27 mouse cellular contexts compared by ENCODE assay signal in genomic region chr9:65218916-65219315, GRCm38 (mm10). TPM values are rescaled to one million over a fixed set of nuclear protein-coding genes. Genes with fewer than 3 reads are reported as not detected.
DNase-seq lines count a peak whose midpoint lies in the region; ATAC-seq and TF ChIP-seq lines count a peak whose summit lies in the region.
"Had no signal": no experiment of that assay in that cellular context is flagged by ENCODE, and none has a peak within 500 bp of the region (broad histone marks: within the 10 kb centered on the region; RNA-seq: fewer than 3 reads in every experiment).

No protein-coding gene starts in this region.

- no peak for TF ChIP-seq EP300 in liver, embryonic 14.5 days (IDR thresholded peaks at IDR 0.05; ENCODE audit: low read depth)
- TF ChIP-seq EP300 in liver, postnatal 0 days (IDR thresholded peaks at IDR 0.05; ENCODE audit: low read depth): no peak

- H3K9ac ChIP-seq in heart, embryonic 13.5 days: no peak overlapping the region
- no peak overlapping the region for H3K9ac ChIP-seq in liver, embryonic 11.5 days (ENCODE audit: low read depth, low read length)
- H3K9ac ChIP-seq in liver, embryonic 14.5 days (replicated peaks): peak overlapping the region; percentile 5; the same call in 1 of the 2 replicates
- H3K9ac ChIP-seq in liver, postnatal 0 days (replicated peaks): 0 out of 2 replicates have a peak overlapping the region, but pooled peaks have one; percentile 14
- H3K9ac ChIP-seq: forebrain, embryonic 13.5 days; heart, embryonic 12.5 days; hindbrain, embryonic 12.5 days; hindbrain, embryonic 15.5 days had no signal

- DNase-seq in heart, postnatal 4 days: no peak
- DNase-seq in liver, embryonic 11.5 days (ENCODE audit: low spot score): no peak
- DNase-seq in liver, embryonic 14.5 days (ENCODE audit: low read depth in 3 of 3, low spot score in 3 of 3): no peak
- no peak for DNase-seq in liver, postnatal 0 days
- no peak for DNase-seq in right cerebral cortex, postnatal 14 days
- no peak for DNase-seq in embryonic facial prominence, embryonic 10.5 days (ENCODE audit: low spot score)
- DNase-seq: adrenal gland, adult 2 months; adrenal gland, postnatal 14 days; B cell, adult 2 months; cerebellum, adult 11 months; cerebellum, adult 2 months; cerebellum, adult 9-11 months; cerebellum, postnatal 36 days; embryo, embryonic 11 days; gastrocnemius, postnatal 25 days; heart, adult 18-20 months; heart, postnatal 14 days had no signal

- H3K4me3 ChIP-seq in heart, embryonic 13.5 days: no peak overlapping the region
- H3K4me3 ChIP-seq in liver, embryonic 11.5 days (ENCODE audit: low read depth, low read length): no peak overlapping the region
- no peak overlapping the region for H3K4me3 ChIP-seq in liver, embryonic 14.5 days (ENCODE audit: insufficient read depth in 1 of 2, low read depth in 2 of 2, low read length in 2 of 2)
- no peak overlapping the region for H3K4me3 ChIP-seq in liver, postnatal 0 days (ENCODE audit: low read depth, low read length)
- no peak overlapping the region for H3K4me3 ChIP-seq in embryonic facial prominence, embryonic 10.5 days
- H3K4me3 ChIP-seq: forebrain, embryonic 10.5 days; forebrain, embryonic 13.5 days; heart, embryonic 12.5 days; hindbrain, embryonic 12.5 days; hindbrain, embryonic 15.5 days had no signal

- no peak for ATAC-seq in heart, embryonic 13.5 days (ENCODE audit: extremely low read depth, insufficient number of reproducible peaks, low FRiP score, low TSS enrichment)
- no peak for ATAC-seq in liver, embryonic 11.5 days (replicated peaks; ENCODE audit: low FRiP score)
- no peak for ATAC-seq in liver, embryonic 14.5 days (ENCODE audit: insufficient read depth)
- no peak for ATAC-seq in liver, postnatal 0 days
- ATAC-seq: forebrain, embryonic 13.5 days; forebrain, embryonic 16.5 days had no signal

- H3K4me2 ChIP-seq in heart, embryonic 13.5 days: no peak overlapping the region
- no peak overlapping the region for H3K4me2 ChIP-seq in liver, embryonic 11.5 days
- peak overlapping the region; percentile 93 for H3K4me2 ChIP-seq in liver, embryonic 14.5 days (ENCODE audit: low read depth)
- H3K4me2 ChIP-seq in liver, postnatal 0 days (ENCODE audit: low read depth, low read length): peak overlapping the region; percentile 99; the same call in 1 of the 2 replicates
- H3K4me2 ChIP-seq: forebrain, embryonic 13.5 days; heart, embryonic 12.5 days; hindbrain, embryonic 12.5 days; hindbrain, embryonic 15.5 days had no signal

- 0 out of 2 replicates have a peak overlapping the region, but pooled peaks have one; percentile 24 for H3K27ac ChIP-seq in heart, embryonic 13.5 days (replicated peaks)
- peak overlapping the region; percentile 99 for H3K27ac ChIP-seq in liver, embryonic 11.5 days (ENCODE audit: low read depth, low read length)
- H3K27ac ChIP-seq in liver, embryonic 14.5 days: peak overlapping the region; percentile 98
- H3K27ac ChIP-seq in liver, postnatal 0 days (ENCODE audit: low read depth): peak overlapping the region; percentile 99; the same call in 1 of the 2 replicates
- H3K27ac ChIP-seq in embryonic facial prominence, embryonic 10.5 days (replicated peaks): no peak overlapping the region
- H3K27ac ChIP-seq: forebrain, embryonic 10.5 days; forebrain, embryonic 13.5 days; hindbrain, embryonic 12.5 days; hindbrain, embryonic 15.5 days had no signal

- H3K9me3 ChIP-seq in heart, embryonic 13.5 days: no peaks in the 10 kb centered on the region
- H3K9me3 ChIP-seq in liver, embryonic 11.5 days (ENCODE audit: control insufficient read depth, low read length): no peaks in the 10 kb centered on the region
- H3K9me3 ChIP-seq in liver, embryonic 14.5 days (ENCODE audit: control insufficient read depth, low read length): no peaks in the 10 kb centered on the region
- H3K9me3 ChIP-seq in liver, postnatal 0 days (ENCODE audit: low read length): no peaks in the 10 kb centered on the region
- H3K9me3 ChIP-seq in embryonic facial prominence, embryonic 10.5 days: no peaks in the 10 kb centered on the region
- H3K9me3 ChIP-seq: forebrain, embryonic 10.5 days; forebrain, embryonic 13.5 days; heart, embryonic 12.5 days; hindbrain, embryonic 12.5 days; hindbrain, embryonic 15.5 days had no signal

- no peak for TF ChIP-seq CTCF in liver, embryonic 14.5 days (IDR thresholded peaks at IDR 0.05; ENCODE audit: low read depth)
- no peak for TF ChIP-seq CTCF in liver, postnatal 0 days (IDR thresholded peaks at IDR 0.05; ENCODE audit: low read depth)

- H3K4me1 ChIP-seq in heart, embryonic 13.5 days: peaks cover 31% of the 10 kb centered on the region
- peaks cover 34% of the 10 kb centered on the region for H3K4me1 ChIP-seq in liver, embryonic 11.5 days (replicated peaks; ENCODE audit: control insufficient read depth, insufficient read depth, low read length)
- H3K4me1 ChIP-seq in liver, embryonic 14.5 days (replicated peaks; ENCODE audit: control insufficient read depth in 2 of 2, insufficient read depth in 2 of 2, low read length in 1 of 2): peaks cover 39 to 43% of the 10 kb centered on the region in 2 experiments
- peaks cover 49% of the 10 kb centered on the region for H3K4me1 ChIP-seq in liver, postnatal 0 days (ENCODE audit: insufficient read depth)
- H3K4me1 ChIP-seq in embryonic facial prominence, embryonic 10.5 days: peaks cover 36% of the 10 kb centered on the region

- 73% methylated on average over 1 of the region's 1 CpGs for WGBS in heart, embryonic 13.5 days
- whole genome bisulfite sequencing in liver, embryonic 11.5 days: 57% methylated on average over 1 of the region's 1 CpGs
- 44% methylated on average over 1 of the region's 1 CpGs for WGBS in liver, embryonic 14.5 days (ENCODE audit: insufficient replicate concordance)
- 50% methylated on average over 1 of the region's 1 CpGs for WGBS in liver, postnatal 0 days (ENCODE audit: insufficient replicate concordance)
- 64% methylated on average over 1 of the region's 1 CpGs for WGBS in embryonic facial prominence, embryonic 10.5 days

- no peaks in the 10 kb centered on the region for H3K27me3 ChIP-seq in heart, embryonic 13.5 days (replicated peaks)
- no peaks in the 10 kb centered on the region for H3K27me3 ChIP-seq in liver, embryonic 11.5 days (replicated peaks; ENCODE audit: control insufficient read depth, insufficient read depth, low read length)
- no peaks in the 10 kb centered on the region for H3K27me3 ChIP-seq in liver, embryonic 14.5 days (ENCODE audit: control insufficient read depth, insufficient read depth, low read length)
- H3K27me3 ChIP-seq in liver, postnatal 0 days (ENCODE audit: insufficient read depth, low read length): no peaks in the 10 kb centered on the region
- no peaks in the 10 kb centered on the region for H3K27me3 ChIP-seq in embryonic facial prominence, embryonic 10.5 days (replicated peaks; ENCODE audit: low read depth, poor library complexity, severe bottlenecking)
- H3K27me3 ChIP-seq: forebrain, embryonic 13.5 days; heart, embryonic 12.5 days; hindbrain, embryonic 12.5 days; hindbrain, embryonic 15.5 days had no signal

- no peaks in the 10 kb centered on the region for H3K36me3 ChIP-seq in heart, embryonic 13.5 days
- no peaks in the 10 kb centered on the region for H3K36me3 ChIP-seq in liver, embryonic 11.5 days (ENCODE audit: control insufficient read depth, insufficient read depth, low read length)
- H3K36me3 ChIP-seq in liver, embryonic 14.5 days (replicated peaks; ENCODE audit: control insufficient read depth, insufficient read depth, low read depth): no peaks in the 10 kb centered on the region; the same call in 1 of the 2 replicates
- H3K36me3 ChIP-seq in liver, postnatal 0 days (replicated peaks; ENCODE audit: insufficient read depth, low read length): no peaks in the 10 kb centered on the region; the same call in 1 of the 2 replicates
- no peaks in the 10 kb centered on the region for H3K36me3 ChIP-seq in embryonic facial prominence, embryonic 10.5 days (replicated peaks)
- H3K36me3 ChIP-seq: forebrain, embryonic 10.5 days; hindbrain, embryonic 12.5 days; hindbrain, embryonic 15.5 days had no signal

RNA-seq across cellular contexts. Expression of gene Parp16, which starts 23.8 kb away (rescaled TPM):
- polyA plus RNA-seq in heart, embryonic 13.5 days (2015; fragmentation: Nextera tagmentation; extraction: Ambion mirVana): 4.5 and 5.1 TPM in 2 replicates
- 1 to 10 TPM; 3.7 to 3.8 TPM for total RNA-seq in heart, postnatal 4 days (2021)
- polyA plus RNA-seq in liver, embryonic 11.5 days (2014; fragmentation: Nextera tagmentation; extraction: Ambion mirVana): 7.3 and 7.5 TPM in 2 replicates
- 4.9 and 5.7 TPM in 2 replicates for polyA plus RNA-seq in liver, embryonic 14.5 days (2012; rRNA removed)
- polyA plus RNA-seq in liver, embryonic 14.5 days (2014; fragmentation: Nextera tagmentation; extraction: Ambion mirVana): 7.2 and 9.3 TPM in 2 replicates
- 11.7 and 12.0 TPM in 2 replicates for polyA plus RNA-seq in liver, postnatal 0 days (2015; fragmentation: Nextera tagmentation; extraction: Ambion mirVana)
- 8.2 and 8.3 TPM in 2 replicates for polyA plus RNA-seq in embryonic facial prominence, embryonic 10.5 days (2016; fragmentation: Nextera tagmentation; extraction: Ambion mirVana)

RNA-seq across cellular contexts. Expression of gene Cilp, which starts 46.1 kb away (rescaled TPM):
- 0.04 TPM in 1 of 2 replicates, not detected in the other for polyA plus RNA-seq in heart, embryonic 13.5 days (2015; fragmentation: Nextera tagmentation; extraction: Ambion mirVana)
- 1 to 10 TPM; 1.4 to 1.5 TPM for total RNA-seq in heart, postnatal 4 days (2021)
- polyA plus RNA-seq in liver, embryonic 11.5 days (2014; fragmentation: Nextera tagmentation; extraction: Ambion mirVana): 0.07 and 0.12 TPM in 2 replicates
- polyA plus RNA-seq in liver, embryonic 14.5 days (2012; rRNA removed): 0.01 TPM in 1 of 2 replicates, not detected in the other
- polyA plus RNA-seq in liver, embryonic 14.5 days (2014; fragmentation: Nextera tagmentation; extraction: Ambion mirVana): not detected in 2 replicates
- 0.06 and 0.08 TPM in 2 replicates for polyA plus RNA-seq in liver, postnatal 0 days (2015; fragmentation: Nextera tagmentation; extraction: Ambion mirVana)
- polyA plus RNA-seq in embryonic facial prominence, embryonic 10.5 days (2016; fragmentation: Nextera tagmentation; extraction: Ambion mirVana): 0.05 and 0.15 TPM in 2 replicates
- total RNA-seq: CH12.LX; hematopoietic stem cell, adult 5-6 weeks; MEL had no signal
- polyA plus RNA-seq: forebrain, embryonic 10.5 days; heart, embryonic 12.5 days had no signal

Comparison
In these comparisons a context has a peak if more than half of its experiments do, and no peak if none do; other contexts are left out.
1. H3K4me2 ChIP-seq: peak in liver, embryonic 14.5 days (single experiment) and liver, postnatal 0 days (single experiment); none in heart, embryonic 13.5 days (single experiment) and liver, embryonic 11.5 days (single experiment).
2. H3K9ac ChIP-seq: peak in liver, embryonic 14.5 days (single experiment) and liver, postnatal 0 days (single experiment); none in heart, embryonic 13.5 days (single experiment) and liver, embryonic 11.5 days (single experiment).